Mouse (Mus musculus): ENCODE measurements around the gene Abcc6. TPM values are rescaled to one million over a fixed set of nuclear protein-coding genes. Genes with fewer than 3 reads are reported as not detected.
A peak's percentile ranks its signal among the peaks of the same experiment; 100 is the strongest.

Gene Abcc6
- polyA plus RNA-seq, 1 experiment from 2014 or later, result 0.43 TPM

- H3K9ac ChIP-seq, result no peak overlapping the region
- no peaks in the 10 kb centered on the region for H3K4me1 ChIP-seq (replicated peaks; ENCODE audit: control insufficient read depth, insufficient read depth, low read length)
- WGBS, result 22% methylated on average over 5 of the region's 5 CpGs
- no peak for ATAC-seq (ENCODE audit: low FRiP score)
- H3K4me2 ChIP-seq (replicated peaks), result no peak overlapping the region
- H3K27me3 ChIP-seq (ENCODE audit: control insufficient read depth, insufficient read depth, low read length), result no peaks in the 10 kb centered on the region
- H3K9me3 ChIP-seq (ENCODE audit: control insufficient read depth, low read length), result no peaks in the 10 kb centered on the region
- H3K36me3 ChIP-seq (replicated peaks; ENCODE audit: control insufficient read depth, insufficient read depth), result no peaks in the 10 kb centered on the region
- peak; percentile 88 for DNase-seq (ENCODE audit: low spot score)
- H3K4me3 ChIP-seq (replicated peaks; ENCODE audit: low read length), result no peak overlapping the region
- H3K27ac ChIP-seq, result no peak overlapping the region
These were observed 20.5 kb downstream of the Abcc6 start for GRCm38 (mm10) chr7:46009578-46009977.

DNA sequence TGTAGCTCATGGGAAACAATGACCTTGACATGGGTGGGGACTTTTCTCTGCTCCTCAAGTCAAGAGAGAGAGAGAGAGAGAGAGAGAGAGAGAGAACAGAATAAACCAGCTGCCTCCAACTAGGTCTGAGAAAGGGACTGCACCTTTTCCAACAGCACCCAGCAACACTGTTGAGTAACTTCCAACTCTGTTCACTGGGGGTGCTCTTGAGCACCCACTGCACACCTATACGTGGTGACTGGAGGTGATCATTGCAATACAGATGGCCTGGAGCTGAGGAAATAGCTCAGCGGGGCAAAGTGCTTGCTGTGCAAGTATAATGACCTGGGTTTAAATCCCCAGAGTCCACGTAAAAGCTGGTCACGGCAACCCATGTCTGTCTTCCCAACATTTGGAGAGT, 27.4 kb downstream of the Abcc6 start:
- no peak overlapping the region for H3K9ac ChIP-seq
- DNase-seq (ENCODE audit: low spot score), result no peak
- no peak overlapping the region for H3K4me2 ChIP-seq (replicated peaks)
- no peak overlapping the region for H3K4me3 ChIP-seq (replicated peaks; ENCODE audit: low read length)
- no peak overlapping the region for H3K27ac ChIP-seq
- no peak for ATAC-seq (ENCODE audit: low FRiP score)
- no peaks in the 10 kb centered on the region for H3K9me3 ChIP-seq (ENCODE audit: control insufficient read depth, low read length)
- WGBS, result 55% methylated on average over 4 of the region's 4 CpGs
- H3K4me1 ChIP-seq (replicated peaks; ENCODE audit: control insufficient read depth, insufficient read depth, low read length), result no peaks in the 10 kb centered on the region
- no peaks in the 10 kb centered on the region for H3K36me3 ChIP-seq (replicated peaks; ENCODE audit: control insufficient read depth, insufficient read depth)
- no peaks in the 10 kb centered on the region for H3K27me3 ChIP-seq (ENCODE audit: control insufficient read depth, insufficient read depth, low read length)

GRCm38 (mm10) chr7:46000577-46000976, 29.5 kb downstream of the Abcc6 start:
- no peak overlapping the region for H3K4me3 ChIP-seq (replicated peaks; ENCODE audit: low read length)
- DNase-seq (ENCODE audit: low spot score), result no peak
- H3K4me1 ChIP-seq (replicated peaks; ENCODE audit: control insufficient read depth, insufficient read depth, low read length), result no peaks in the 10 kb centered on the region
- no peak overlapping the region for H3K9ac ChIP-seq
- no peak overlapping the region for H3K4me2 ChIP-seq (replicated peaks)
- no peak for ATAC-seq (ENCODE audit: low FRiP score)
- no peaks in the 10 kb centered on the region for H3K9me3 ChIP-seq (ENCODE audit: control insufficient read depth, low read length)
- no peaks in the 10 kb centered on the region for H3K36me3 ChIP-seq (replicated peaks; ENCODE audit: control insufficient read depth, insufficient read depth)
- no peaks in the 10 kb centered on the region for H3K27me3 ChIP-seq (ENCODE audit: control insufficient read depth, insufficient read depth, low read length)
- WGBS, result 92% methylated on average over 4 of the region's 4 CpGs
- H3K27ac ChIP-seq, result no peak overlapping the region

DNA sequence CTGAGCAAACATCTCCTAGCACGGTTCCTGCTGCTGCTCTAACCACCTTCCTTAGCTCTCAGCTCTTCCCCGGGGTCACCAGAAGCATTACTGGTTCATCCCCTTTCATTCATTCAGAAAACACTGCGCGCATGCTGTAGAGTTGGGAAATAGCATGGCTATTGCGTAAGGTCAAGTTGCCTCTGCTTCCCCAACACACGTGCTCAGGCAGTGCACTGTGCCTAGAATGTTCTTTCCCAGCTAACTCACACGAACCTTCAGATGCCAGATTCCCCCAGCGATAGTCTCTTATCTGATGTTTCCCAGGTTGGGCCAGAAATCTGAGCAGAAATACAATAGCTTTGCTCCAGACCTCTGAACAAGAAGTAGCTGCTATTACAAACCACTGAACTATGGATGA, 37.6 kb downstream of the Abcc6 start:
- no peak for DNase-seq (ENCODE audit: low spot score)
- Histone ChIP-seq H3K4me3 (replicated peaks; ENCODE audit: low read length) (no peak overlapping the region), H3K4me1 (replicated peaks; ENCODE audit: control insufficient read depth, insufficient read depth, low read length) (no peaks in the 10 kb centered on the region), H3K36me3 (replicated peaks; ENCODE audit: control insufficient read depth, insufficient read depth) (no peaks in the 10 kb centered on the region), H3K4me2 (replicated peaks) (no peak overlapping the region), H3K27ac (no peak overlapping the region), H3K27me3 (ENCODE audit: control insufficient read depth, insufficient read depth, low read length) (no peaks in the 10 kb centered on the region), H3K9me3 (ENCODE audit: control insufficient read depth, low read length) (no peaks in the 10 kb centered on the region), H3K9ac (no peak overlapping the region)
- 92% methylated on average over 8 of the region's 8 CpGs for WGBS
- ATAC-seq (ENCODE audit: low FRiP score), result no peak

GRCm38 (mm10) chr7:45988344-45988743, 41.8 kb downstream of the Abcc6 start:
- Histone ChIP-seq H3K4me1 (replicated peaks; ENCODE audit: control insufficient read depth, insufficient read depth, low read length) (no peaks in the 10 kb centered on the region), H3K4me2 (replicated peaks) (no peak overlapping the region), H3K27ac (no peak overlapping the region), H3K4me3 (replicated peaks; ENCODE audit: low read length) (no peak overlapping the region), H3K27me3 (ENCODE audit: control insufficient read depth, insufficient read depth, low read length) (no peaks in the 10 kb centered on the region), H3K9me3 (ENCODE audit: control insufficient read depth, low read length) (no peaks in the 10 kb centered on the region), H3K36me3 (replicated peaks; ENCODE audit: control insufficient read depth, insufficient read depth) (no peaks in the 10 kb centered on the region), H3K9ac (no peak overlapping the region)
- no peak for DNase-seq (ENCODE audit: low spot score)
- WGBS, result 91% methylated on average over 1 of the region's 1 CpGs
- ATAC-seq (ENCODE audit: low FRiP score), result no peak

DNA sequence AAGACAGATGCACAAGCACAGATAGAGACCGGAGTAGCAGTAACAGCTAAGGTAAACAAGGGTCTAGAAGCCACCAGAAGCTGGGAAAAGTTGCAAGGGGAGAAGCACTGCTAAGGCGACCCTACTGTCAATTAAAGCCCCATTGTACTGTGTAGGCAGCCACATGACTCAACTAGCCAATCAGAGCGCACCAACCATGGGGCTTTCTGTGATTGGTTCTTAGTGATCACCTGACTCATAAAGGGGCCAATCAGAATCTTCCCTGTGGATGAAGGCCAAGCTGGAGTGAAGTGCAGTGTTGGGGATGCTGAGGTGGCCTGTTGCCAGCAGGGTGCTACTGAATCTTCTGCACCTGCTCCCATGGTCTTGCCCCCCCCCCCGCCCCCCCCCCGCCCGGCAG, 43.2 kb downstream of the Abcc6 start:
- Histone ChIP-seq H3K9ac (no peak overlapping the region), H3K4me3 (replicated peaks; ENCODE audit: low read length) (no peak overlapping the region), H3K27me3 (ENCODE audit: control insufficient read depth, insufficient read depth, low read length) (no peaks in the 10 kb centered on the region), H3K9me3 (ENCODE audit: control insufficient read depth, low read length) (no peaks in the 10 kb centered on the region), H3K27ac (no peak overlapping the region), H3K36me3 (replicated peaks; ENCODE audit: control insufficient read depth, insufficient read depth) (no peaks in the 10 kb centered on the region), H3K4me2 (replicated peaks) (no peak overlapping the region), H3K4me1 (replicated peaks; ENCODE audit: control insufficient read depth, insufficient read depth, low read length) (no peaks in the 10 kb centered on the region)
- no peak for DNase-seq (ENCODE audit: low spot score)
- WGBS, result 74% methylated on average over 6 of the region's 6 CpGs
- ATAC-seq (ENCODE audit: low FRiP score), result no peak

GRCm38 (mm10) chr7:45981612-45982011, 48.5 kb downstream of the Abcc6 start:
- no peak overlapping the region for H3K9ac ChIP-seq
- H3K4me3 ChIP-seq (replicated peaks; ENCODE audit: low read length), result no peak overlapping the region
- WGBS, result 86% methylated on average over 5 of the region's 5 CpGs
- no peaks in the 10 kb centered on the region for H3K27me3 ChIP-seq (ENCODE audit: control insufficient read depth, insufficient read depth, low read length)
- no peaks in the 10 kb centered on the region for H3K36me3 ChIP-seq (replicated peaks; ENCODE audit: control insufficient read depth, insufficient read depth)
- no peaks in the 10 kb centered on the region for H3K4me1 ChIP-seq (replicated peaks; ENCODE audit: control insufficient read depth, insufficient read depth, low read length)
- H3K9me3 ChIP-seq (ENCODE audit: control insufficient read depth, low read length), result no peaks in the 10 kb centered on the region
- DNase-seq (ENCODE audit: low spot score) (no peak), ATAC-seq (ENCODE audit: low FRiP score) (no peak)
- no peak overlapping the region for H3K27ac ChIP-seq
- no peak overlapping the region for H3K4me2 ChIP-seq (replicated peaks)

GRCm38 (mm10) chr7:45974512-45974911, 55.6 kb downstream of the Abcc6 start:
- Histone ChIP-seq H3K9ac (no peak overlapping the region), H3K27ac (no peak overlapping the region), H3K4me1 (replicated peaks; ENCODE audit: control insufficient read depth, insufficient read depth, low read length) (no peaks in the 10 kb centered on the region), H3K36me3 (replicated peaks; ENCODE audit: control insufficient read depth, insufficient read depth) (no peaks in the 10 kb centered on the region), H3K4me3 (replicated peaks; ENCODE audit: low read length) (no peak overlapping the region), H3K9me3 (ENCODE audit: control insufficient read depth, low read length) (no peaks in the 10 kb centered on the region), H3K27me3 (ENCODE audit: control insufficient read depth, insufficient read depth, low read length) (no peaks in the 10 kb centered on the region), H3K4me2 (replicated peaks) (no peak overlapping the region)
- WGBS, result 82% methylated on average over 6 of the region's 6 CpGs
- no peak for DNase-seq (ENCODE audit: low spot score)
- no peak for ATAC-seq (ENCODE audit: low FRiP score)

DNA sequence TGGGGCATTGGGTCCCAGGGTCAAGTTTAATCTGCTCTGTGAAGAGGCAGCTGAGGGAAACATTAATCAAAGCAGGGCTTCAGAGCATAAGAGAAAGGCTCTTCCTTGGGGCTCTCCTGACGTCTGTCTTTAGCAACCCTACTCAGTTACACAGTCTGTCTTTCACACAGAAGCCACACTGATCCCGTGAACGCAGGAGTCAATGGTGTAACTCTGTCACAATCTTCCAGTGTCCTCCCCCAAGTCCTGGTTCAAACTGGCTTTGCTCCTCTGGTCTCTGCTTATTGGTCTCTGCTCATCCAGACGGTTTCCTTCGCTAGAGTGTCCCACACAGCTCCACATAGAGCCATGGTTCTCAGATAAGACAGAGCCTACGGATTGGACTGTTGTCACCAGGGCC, 56.0 kb downstream of the Abcc6 start:
- H3K4me3 ChIP-seq (replicated peaks; ENCODE audit: low read length), result no peak overlapping the region
- no peak overlapping the region for H3K4me2 ChIP-seq (replicated peaks)
- no peak overlapping the region for H3K27ac ChIP-seq
- H3K9me3 ChIP-seq (ENCODE audit: control insufficient read depth, low read length), result no peaks in the 10 kb centered on the region
- WGBS, result 70% methylated on average over 6 of the region's 6 CpGs
- no peak overlapping the region for H3K9ac ChIP-seq
- no peaks in the 10 kb centered on the region for H3K4me1 ChIP-seq (replicated peaks; ENCODE audit: control insufficient read depth, insufficient read depth, low read length)
- no peaks in the 10 kb centered on the region for H3K27me3 ChIP-seq (ENCODE audit: control insufficient read depth, insufficient read depth, low read length)
- H3K36me3 ChIP-seq (replicated peaks; ENCODE audit: control insufficient read depth, insufficient read depth), result no peaks in the 10 kb centered on the region
- ATAC-seq (ENCODE audit: low FRiP score), result no peak
- no peak for DNase-seq (ENCODE audit: low spot score)

GRCm38 (mm10) chr7:45973271-45973687, 56.8 kb downstream of the Abcc6 start:
- 68% methylated on average over 6 of the region's 6 CpGs for WGBS
- Histone ChIP-seq H3K9me3 (ENCODE audit: control insufficient read depth, low read length) (no peaks in the 10 kb centered on the region), H3K36me3 (replicated peaks; ENCODE audit: control insufficient read depth, insufficient read depth) (no peaks in the 10 kb centered on the region), H3K27me3 (ENCODE audit: control insufficient read depth, insufficient read depth, low read length) (no peaks in the 10 kb centered on the region), H3K27ac (peak overlapping the region; percentile 48; the same call in 1 of the 2 replicates), H3K9ac (no peak overlapping the region), H3K4me2 (replicated peaks) (no peak overlapping the region), H3K4me1 (replicated peaks; ENCODE audit: control insufficient read depth, insufficient read depth, low read length) (no peaks in the 10 kb centered on the region), H3K4me3 (replicated peaks; ENCODE audit: low read length) (no peak overlapping the region)
- ATAC-seq (ENCODE audit: low FRiP score) (peak; percentile 87), DNase-seq (ENCODE audit: low spot score) (peak; percentile 41)
